Mouse (Mus musculus) liver, embryonic 14.5 days (tissue): ENCODE results near the gene Pgr. TPM values are rescaled to one million over a fixed set of nuclear protein-coding genes. Genes with fewer than 3 reads are reported as not detected.

Source experiments
- ATAC-seq: fragments of 200-750 bp; cut with Nextera tagmentation; 2 replicates; pipeline ENCODE4 v1.8.0; 2017; ENCODE audit warnings: moderate number of reproducible peaks, mild to moderate bottlenecking, moderate library complexity; ENCODE audit not compliant: insufficient read depth
- DNase-seq, 3 experiments: peaks; one replicate each; pipeline ENCODE4 v3.0.0-alpha.2; 2012 to 2013; ENCODE audit warnings: low read depth in 3 of 3, low spot score in 3 of 3
- H3K27ac ChIP-seq: fragments of 300-500 bp; sonication (generic); 2 replicates; pipeline ENCODE4 v1.5.1; 2014; ENCODE audit warnings: moderate library complexity, mild to moderate bottlenecking, control low read depth, inconsistent platforms
- H3K27me3 ChIP-seq: fragments of 300-500 bp; sonication (generic); 2 replicates; pipeline ENCODE4 v1.6.1; 2014; ENCODE audit warnings: mild to moderate bottlenecking, low read length, moderate library complexity; ENCODE audit not compliant: control insufficient read depth, insufficient read depth
- H3K36me3 ChIP-seq: fragments of 300-500 bp; sonication (generic); replicated peaks from 2 replicates; pipeline ENCODE4 v1.6.1; 2014; ENCODE audit warnings: low read depth; ENCODE audit not compliant: control insufficient read depth, insufficient read depth
- H3K4me1 ChIP-seq, 2 experiments: fragments of 200-500 bp in 1 of 2; fragments of 300-500 bp in 1 of 2; sonication (generic) in 1 of 2; replicated peaks; 2 replicates each; pipeline ENCODE4 v1.6.1; 2012 to 2014; ENCODE audit warnings: antibody characterized with exemption in 1 of 2, inconsistent platforms in 1 of 2, low read length in 1 of 2; ENCODE audit not compliant: control insufficient read depth in 2 of 2, insufficient read depth in 2 of 2
- H3K4me2 ChIP-seq: fragments of 300-500 bp; sonication (generic); 2 replicates; pipeline ENCODE4 v1.6.1; 2014; ENCODE audit warnings: low read depth, mild to moderate bottlenecking, control low read depth, moderate library complexity
- H3K4me3 ChIP-seq, 2 experiments: fragments of 200-500 bp in 1 of 2; fragments of 300-500 bp in 1 of 2; sonication (generic) in 1 of 2; 2 replicates each; pipeline ENCODE4 v1.5.1; 2012 to 2014; ENCODE audit warnings: low read depth in 2 of 2, low read length in 2 of 2, mild to moderate bottlenecking in 2 of 2, control low read depth in 1 of 2, inconsistent platforms in 1 of 2, moderate library complexity in 1 of 2; ENCODE audit not compliant: insufficient read depth in 1 of 2
- H3K9ac ChIP-seq: fragments of 300-500 bp; sonication (generic); replicated peaks from 2 replicates; pipeline ENCODE4 v1.6.1; 2014; ENCODE audit warnings: mild to moderate bottlenecking, control low read depth, moderate library complexity
- H3K9me3 ChIP-seq: fragments of 300-500 bp; sonication (generic); 2 replicates; pipeline ENCODE4 v1.6.1; 2016; ENCODE audit warnings: low read length, mixed read lengths; ENCODE audit not compliant: control insufficient read depth
- CTCF ChIP-seq: IDR thresholded peaks from 2 replicates; pipeline ENCODE4 v1.5.1; 2016; ENCODE audit warnings: antibody characterized with exemption, low read depth, control low read depth
- EP300 ChIP-seq: IDR thresholded peaks from 2 replicates; pipeline ENCODE4 v1.6.1; 2016; ENCODE audit warnings: antibody characterized with exemption, low read depth
- WGBS: fragments of 180-500 bp; shearing (Covaris S2); extraction: QIAGEN DNeasy Blood & Tissue Kit; methylation state at CpG from one replicate; pipeline ENCODE4 v1.1.7; 2014; ENCODE audit not compliant: insufficient replicate concordance; 5-methylcytosine and 5-hydroxymethylcytosine counted together
- polyA plus RNA-seq, 2 experiments: library from polyadenylated mRNA; depleted of rRNA in 1 of 2; stranded (reverse) in 1 of 2; unstranded in 1 of 2; fragments of >200 nt; fragmentation: Nextera tagmentation in 1 of 2; extraction: Ambion mirVana in 1 of 2; gene quantifications; 2 replicates each; pipeline versions ENCODE4 v1.2.1 to v1.2.3; 2012 to 2014

The Pgr gene
- under 0.01 TPM in 1 of 2 replicates, not detected in the other for polyA plus RNA-seq (2012; rRNA removed)
- not detected in 2 replicates for polyA plus RNA-seq (2014; fragmentation: Nextera tagmentation; extraction: Ambion mirVana)

GRCm38 (mm10) chr9:8899616-8900202, at the start of gene Pgr:
Pgr (plus strand) TSS chr9:8899833.
- Histone ChIP-seq H3K9me3 (no peaks in the 10 kb centered on the region), H3K36me3 (no peaks in the 10 kb centered on the region), H3K9ac (no peak within 1 kb of the TSS), H3K4me3 (0 out of 4 replicates have a peak within 1 kb of the TSS, but pooled peaks of 1 of the 2 experiments have one; percentile 4), H3K4me1 (no peaks in the 10 kb centered on the region), H3K27ac (no peak within 1 kb of the TSS), H3K27me3 (peaks cover 28% of the 10 kb centered on the region), H3K4me2 (peak within 1 kb of the TSS; percentile 42)
- no peak for TF ChIP-seq EP300
- TF ChIP-seq CTCF, result no peak
- ATAC-seq (no peak), DNase-seq (no peak)
- under 1% methylated on average over 16 of the region's 16 CpGs for WGBS

DNA sequence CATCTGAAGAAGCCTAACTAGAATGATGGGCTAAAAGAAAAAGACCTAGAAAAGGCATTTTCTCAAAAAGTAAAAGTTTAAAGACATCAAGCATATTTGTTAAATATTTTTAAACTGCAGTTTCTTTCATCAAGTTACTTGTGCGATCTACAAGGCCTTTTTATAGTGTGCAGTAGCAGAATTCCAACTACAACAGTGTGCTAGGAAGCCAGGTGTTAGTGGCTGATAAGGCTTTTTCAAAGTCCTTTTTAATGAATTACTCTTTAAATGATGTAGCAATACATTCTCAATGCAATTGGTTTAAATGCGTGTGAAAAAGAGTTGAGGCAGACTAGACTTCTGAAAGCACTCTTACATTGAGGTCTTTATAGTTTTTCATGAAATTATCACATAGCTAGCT, 42.2 kb upstream of the Pgr start:
- no peak overlapping the region for H3K9ac ChIP-seq
- ATAC-seq, result no peak
- H3K27me3 ChIP-seq, result no peaks in the 10 kb centered on the region
- 58% methylated on average over 2 of the region's 2 CpGs for WGBS
- no peak overlapping the region for H3K27ac ChIP-seq
- H3K4me1 ChIP-seq, result no peaks in the 10 kb centered on the region
- DNase-seq, result no peak
- TF ChIP-seq EP300, result no peak
- TF ChIP-seq CTCF, result no peak
- H3K4me3 ChIP-seq, result no peak overlapping the region
- H3K9me3 ChIP-seq, result no peaks in the 10 kb centered on the region
- H3K36me3 ChIP-seq, result no peaks in the 10 kb centered on the region
- H3K4me2 ChIP-seq, result no peak overlapping the region

DNA sequence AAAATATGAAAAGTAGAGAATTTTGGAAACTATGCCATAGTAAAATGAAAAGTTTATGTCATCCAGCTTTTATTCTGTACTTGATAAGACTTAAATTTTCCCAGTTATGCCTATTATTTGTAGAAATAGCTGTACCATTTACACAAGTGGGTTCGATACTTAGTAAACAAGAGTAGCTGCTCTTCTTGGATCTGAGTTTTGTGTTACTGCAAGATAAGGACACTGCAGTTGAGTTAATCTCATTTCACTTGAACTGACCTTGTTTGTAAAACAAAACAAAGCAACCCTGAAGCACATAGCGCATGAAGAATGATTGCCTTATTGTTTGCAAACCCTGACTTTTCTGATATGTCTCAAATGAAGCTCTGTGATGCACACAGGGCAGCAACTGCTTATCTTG, 31.1 kb upstream of the Pgr start:
- Histone ChIP-seq H3K27me3 (no peaks in the 10 kb centered on the region), H3K4me3 (no peak overlapping the region), H3K36me3 (no peaks in the 10 kb centered on the region), H3K4me1 (no peaks in the 10 kb centered on the region), H3K27ac (no peak overlapping the region), H3K9me3 (no peaks in the 10 kb centered on the region), H3K4me2 (no peak overlapping the region), H3K9ac (no peak overlapping the region)
- no peak for ATAC-seq
- 55% methylated on average over 2 of the region's 2 CpGs for WGBS
- no peak for DNase-seq
- TF ChIP-seq EP300 (no peak), CTCF (no peak)

DNA sequence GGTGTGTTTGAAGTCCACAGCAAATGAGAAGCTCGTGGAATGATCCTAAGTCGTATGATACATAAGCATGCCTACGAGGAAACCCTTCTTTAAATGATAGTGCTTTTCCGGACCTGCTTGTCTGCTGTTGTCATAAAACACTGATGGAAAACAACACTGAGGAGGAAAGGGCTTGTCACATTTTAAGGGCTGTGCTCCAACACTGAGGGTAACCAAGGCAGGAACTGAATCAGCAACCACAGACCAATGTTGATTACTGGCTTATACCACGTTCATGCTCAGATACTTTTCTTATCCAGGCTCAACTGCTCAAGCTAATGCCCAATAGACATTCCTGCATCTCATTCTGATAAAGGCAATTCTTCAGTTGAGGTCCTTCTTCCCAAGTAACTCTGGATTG, 4.4 kb upstream of the Pgr start:
- Histone ChIP-seq H3K9me3 (no peaks in the 10 kb centered on the region), H3K4me1 (no peaks in the 10 kb centered on the region), H3K9ac (no peak overlapping the region), H3K4me3 (no peak overlapping the region), H3K27ac (no peak overlapping the region), H3K4me2 (no peak overlapping the region), H3K36me3 (no peaks in the 10 kb centered on the region), H3K27me3 (peaks cover 7% of the 10 kb centered on the region)
- ATAC-seq (no peak), DNase-seq (no peak)
- 26% methylated on average over 5 of the region's 5 CpGs for WGBS
- no peak for TF ChIP-seq CTCF
- TF ChIP-seq EP300, result no peak

DNA sequence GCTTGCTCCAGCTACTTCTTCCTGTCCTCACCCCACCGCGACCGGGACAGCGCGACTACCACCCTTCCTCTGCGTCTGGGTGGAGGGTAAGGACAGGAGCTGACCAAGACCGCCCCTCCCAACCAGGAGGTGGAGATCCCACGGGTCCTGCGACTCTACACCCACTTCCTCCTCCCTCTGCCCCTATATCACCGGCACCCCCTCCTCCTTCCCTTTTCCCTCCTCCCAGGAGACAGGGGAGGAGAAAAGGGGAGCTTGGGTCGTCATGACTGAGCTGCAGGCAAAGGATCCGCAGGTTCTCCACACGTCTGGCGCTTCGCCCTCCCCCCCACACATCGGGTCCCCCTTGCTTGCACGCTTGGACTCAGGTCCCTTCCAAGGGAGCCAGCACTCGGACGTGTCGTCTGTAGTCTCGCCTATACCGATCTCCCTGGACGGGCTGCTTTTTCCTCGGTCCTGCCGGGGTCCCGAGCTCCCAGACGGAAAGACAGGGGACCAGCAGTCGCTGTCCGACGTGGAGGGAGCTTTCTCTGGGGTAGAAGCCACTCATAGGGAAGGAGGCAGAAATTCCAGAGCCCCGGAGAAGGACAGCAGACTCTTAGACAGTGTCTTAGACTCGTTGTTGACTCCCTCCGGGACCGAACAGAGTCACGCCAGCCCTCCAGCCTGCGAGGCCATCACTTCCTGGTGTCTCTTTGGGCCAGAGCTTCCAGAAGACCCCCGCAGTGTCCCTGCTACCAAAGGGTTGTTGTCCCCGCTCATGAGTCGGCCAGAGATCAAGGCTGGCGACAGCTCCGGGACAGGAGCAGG, 775 bp downstream of the Pgr start:
- H3K27me3 ChIP-seq, result peaks cover 28% of the 10 kb centered on the region
- H3K36me3 ChIP-seq, result no peaks in the 10 kb centered on the region
- H3K4me1 ChIP-seq, result no peaks in the 10 kb centered on the region
- no peak for ATAC-seq
- 0 out of 4 replicates have a peak overlapping the region, but pooled peaks of 1 of the 2 experiments have one; percentile 4 for H3K4me3 ChIP-seq
- 1% methylated on average over 41 of the region's 41 CpGs for WGBS
- H3K9me3 ChIP-seq, result no peaks in the 10 kb centered on the region
- H3K27ac ChIP-seq, result no peak overlapping the region
- no peak for DNase-seq
- TF ChIP-seq EP300, result no peak
- TF ChIP-seq CTCF, result no peak
- H3K4me2 ChIP-seq, result peak overlapping the region; percentile 42
- no peak overlapping the region for H3K9ac ChIP-seq
